Mouse (Mus musculus) ES-E14 (cell line): ENCODE results near the gene Edem1.

ENCODE experiments used
- CHD2 ChIP-seq: IDR thresholded peaks from 2 replicates; pipeline ENCODE4 v1.6.1; 2014; ENCODE audit warnings: mild to moderate bottlenecking, low read depth, low read length, inconsistent platforms
- HCFC1 ChIP-seq: IDR thresholded peaks from 2 replicates; pipeline ENCODE4 v1.6.1; 2012; ENCODE audit warnings: low read length, inconsistent platforms, borderline replicate concordance; ENCODE audit not compliant: insufficient read depth
- MAFK ChIP-seq: IDR thresholded peaks from 2 replicates; pipeline ENCODE4 v1.6.1; 2014; ENCODE audit warnings: mild to moderate bottlenecking, low read depth, low read length, inconsistent platforms; ENCODE audit not compliant: insufficient read depth
- ZC3H11A ChIP-seq: IDR thresholded peaks from 2 replicates; pipeline ENCODE4 v1.6.1; 2012; ENCODE audit warnings: low read depth, mild to moderate bottlenecking, inconsistent platforms, low read length, borderline replicate concordance
- ZNF384 ChIP-seq: IDR thresholded peaks from 2 replicates; pipeline ENCODE4 v1.6.1; 2012; ENCODE audit warnings: low read depth, low read length, inconsistent platforms

- no peak for TF ChIP-seq ZC3H11A
- TF ChIP-seq HCFC1, result no peak
- TF ChIP-seq ZNF384, result no peak
- no peak for TF ChIP-seq MAFK
- no peak for TF ChIP-seq CHD2
Observed at GRCm38 (mm10) chr6:108796706-108797105, 31.7 kb upstream of the Edem1 start.
